Mouse (Mus musculus) forebrain, embryonic 11.5 days (tissue): ENCODE measurements around the gene Igfbp5. TPM values are rescaled to one million over a fixed set of nuclear protein-coding genes. Genes with fewer than 3 reads are reported as not detected.

Experiments
- ATAC-seq: fragments of 200-750 bp; cut with Nextera tagmentation; replicated peaks from 2 replicates; pipeline ENCODE4 v1.8.0; 2017; ENCODE audit warnings: moderate TSS enrichment; ENCODE audit not compliant: low FRiP score
- DNase-seq: peaks from one replicate; pipeline ENCODE4 v3.0.0-alpha.2; 2017; ENCODE audit warnings: low spot score
- H3K27ac ChIP-seq: fragments of 300-500 bp; sonication (generic); 2 replicates; pipeline ENCODE4 v1.5.1; 2014; ENCODE audit warnings: low read depth, low read length
- H3K27me3 ChIP-seq: fragments of 300-500 bp; sonication (generic); 2 replicates; pipeline ENCODE4 v1.6.1; 2014; ENCODE audit warnings: mild to moderate bottlenecking, low read length, mixed read lengths; ENCODE audit not compliant: control insufficient read depth, insufficient read depth
- H3K36me3 ChIP-seq: fragments of 300-500 bp; sonication (generic); 2 replicates; pipeline ENCODE4 v1.6.1; 2014; ENCODE audit warnings: mild to moderate bottlenecking, low read length, moderate library complexity, mixed read lengths; ENCODE audit not compliant: control insufficient read depth, insufficient read depth
- H3K4me1 ChIP-seq: fragments of 300-500 bp; sonication (generic); replicated peaks from 2 replicates; pipeline ENCODE4 v1.6.1; 2014; ENCODE audit warnings: low read length, mixed read lengths; ENCODE audit not compliant: control insufficient read depth, insufficient read depth
- H3K4me2 ChIP-seq: fragments of 300-500 bp; sonication (generic); 2 replicates; pipeline ENCODE4 v1.6.1; 2014; ENCODE audit warnings: low read depth, mild to moderate bottlenecking, low read length, moderate library complexity, mixed read lengths; ENCODE audit not compliant: severe bottlenecking
- H3K4me3 ChIP-seq: fragments of 300-500 bp; sonication (generic); 2 replicates; pipeline ENCODE4 v1.5.1; 2014; ENCODE audit warnings: low read depth, low read length
- H3K9ac ChIP-seq: fragments of 300-500 bp; sonication (generic); 2 replicates; pipeline ENCODE4 v1.6.1; 2014; ENCODE audit warnings: low read length
- H3K9me3 ChIP-seq: fragments of 300-500 bp; sonication (generic); 2 replicates; pipeline ENCODE4 v1.6.1; 2016; ENCODE audit warnings: low read length, mixed read lengths; ENCODE audit not compliant: control insufficient read depth
- WGBS: fragments of 180-500 bp; shearing (Covaris S2); extraction: QIAGEN DNeasy Blood & Tissue Kit; methylation state at CpG from one replicate; pipeline ENCODE4 v1.1.7; 2014; 5-methylcytosine and 5-hydroxymethylcytosine counted together
- polyA plus RNA-seq: library from polyadenylated mRNA; unstranded; fragments of >200 nt; fragmentation: Nextera tagmentation; extraction: Ambion mirVana; gene quantifications from 2 replicates; pipeline ENCODE4 v1.2.1, GENCODE M21; 2014

Igfbp5 gene
- polyA plus RNA-seq, 1 experiment from 2014 or later = 35.7 TPM

DNA sequence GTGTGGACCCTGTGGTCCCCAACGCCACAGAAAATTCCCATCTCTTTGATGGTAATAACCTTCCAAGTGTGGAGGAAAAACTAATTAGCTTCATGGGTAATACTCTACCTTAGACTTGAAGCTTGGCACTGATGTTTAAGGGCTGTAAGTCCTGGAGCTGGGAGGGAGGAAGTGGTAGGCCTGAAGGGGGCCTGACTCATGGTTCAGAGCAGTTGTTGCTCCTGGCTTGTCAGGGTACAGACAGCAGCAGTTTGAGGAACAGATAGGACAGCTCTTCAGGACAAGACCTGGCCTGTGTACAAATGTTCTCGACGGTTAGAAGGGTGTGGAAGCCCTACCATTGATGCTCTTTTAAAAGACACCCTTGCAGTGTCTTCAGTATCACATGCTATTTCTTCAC is 59.1 kb downstream of the Igfbp5 start:
- Histone ChIP-seq H3K4me2 (no peak overlapping the region), H3K4me3 (no peak overlapping the region), H3K9ac (no peak overlapping the region), H3K9me3 (no peaks in the 10 kb centered on the region; the same call in 1 of the 2 replicates), H3K4me1 (peaks cover 15% of the 10 kb centered on the region; the same call in 1 of the 2 replicates), H3K27me3 (no peaks in the 10 kb centered on the region), H3K27ac (no peak overlapping the region), H3K36me3 (no peaks in the 10 kb centered on the region)
- 88% methylated on average over 3 of the region's 3 CpGs for WGBS
- no peak for ATAC-seq
- DNase-seq = no peak

DNA sequence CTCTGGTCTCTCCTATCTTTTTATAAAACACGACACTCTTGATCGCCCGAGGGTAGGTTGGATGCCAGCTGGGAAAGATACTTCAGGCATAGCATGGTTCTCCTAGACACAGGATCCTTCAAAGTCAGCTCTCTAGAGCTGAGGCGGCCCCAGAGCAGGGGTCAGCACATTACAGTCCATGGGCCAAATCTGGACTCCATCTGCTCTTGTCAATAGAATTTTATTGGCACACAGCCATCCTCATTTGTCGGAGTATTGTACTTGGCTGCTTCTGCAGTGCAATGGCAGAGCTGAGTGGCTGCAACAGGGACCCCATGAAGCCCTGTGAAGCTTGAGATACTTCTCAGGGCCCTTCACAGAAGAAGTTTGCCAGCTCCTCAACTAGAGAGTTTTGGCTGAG is 59.5 kb downstream of the Igfbp5 start:
- Histone ChIP-seq H3K9me3 (no peaks in the 10 kb centered on the region; the same call in 1 of the 2 replicates), H3K4me2 (no peak overlapping the region), H3K27me3 (no peaks in the 10 kb centered on the region), H3K9ac (no peak overlapping the region), H3K4me3 (no peak overlapping the region), H3K27ac (no peak overlapping the region), H3K4me1 (peaks cover 15% of the 10 kb centered on the region; the same call in 1 of the 2 replicates), H3K36me3 (no peaks in the 10 kb centered on the region)
- DNase-seq = no peak
- 72% methylated on average over 5 of the region's 5 CpGs for WGBS
- no peak for ATAC-seq

DNA sequence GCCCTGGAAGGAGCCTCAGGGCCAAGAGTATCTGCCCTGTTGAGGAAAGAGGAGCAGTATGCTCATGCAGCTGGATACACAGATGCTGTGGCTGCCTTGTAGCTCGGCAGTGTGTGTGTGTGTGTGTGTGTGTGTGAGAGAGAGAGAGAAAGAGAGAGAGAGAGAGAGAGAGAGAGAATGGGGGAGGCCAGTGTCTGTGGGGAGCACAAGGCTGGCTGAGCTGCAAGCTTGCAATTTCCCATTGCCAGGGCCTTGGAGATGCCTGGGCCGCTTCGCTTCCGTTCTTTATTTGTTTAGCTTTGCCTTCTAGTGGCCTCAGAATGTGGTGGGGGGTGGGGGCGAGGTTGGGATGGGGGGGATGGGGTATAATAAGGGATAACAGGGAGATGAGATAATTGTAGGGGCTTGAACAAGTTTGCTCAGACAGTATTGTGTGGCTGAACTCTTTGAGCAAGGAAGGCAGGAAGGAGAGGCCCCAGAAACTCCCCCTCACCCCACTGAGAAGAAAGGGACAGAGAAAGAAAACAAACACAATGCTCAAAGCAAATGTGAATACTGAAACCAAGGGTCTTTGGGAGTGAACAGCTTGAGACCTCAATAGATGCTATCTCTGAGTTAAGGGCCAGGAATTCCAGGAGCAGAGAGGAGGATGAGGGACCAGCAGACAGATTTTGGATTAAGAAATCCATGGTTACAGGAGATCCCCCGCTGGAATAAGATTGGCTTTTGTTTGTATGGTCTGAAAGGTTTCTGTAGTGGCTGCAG is 60.9 kb downstream of the Igfbp5 start:
- Histone ChIP-seq H3K9ac (peak overlapping the region; percentile 41; the same call in 1 of the 2 replicates), H3K4me2 (no peak overlapping the region), H3K4me3 (no peak overlapping the region), H3K4me1 (peaks cover 15% of the 10 kb centered on the region; the same call in 1 of the 2 replicates), H3K36me3 (no peaks in the 10 kb centered on the region), H3K27me3 (no peaks in the 10 kb centered on the region), H3K9me3 (no peaks in the 10 kb centered on the region; the same call in 1 of the 2 replicates), H3K27ac (peak overlapping the region; percentile 87)
- DNase-seq (peak; percentile 73), ATAC-seq (peak; percentile 67)
- WGBS = 2% methylated on average over 6 of the region's 6 CpGs

DNA sequence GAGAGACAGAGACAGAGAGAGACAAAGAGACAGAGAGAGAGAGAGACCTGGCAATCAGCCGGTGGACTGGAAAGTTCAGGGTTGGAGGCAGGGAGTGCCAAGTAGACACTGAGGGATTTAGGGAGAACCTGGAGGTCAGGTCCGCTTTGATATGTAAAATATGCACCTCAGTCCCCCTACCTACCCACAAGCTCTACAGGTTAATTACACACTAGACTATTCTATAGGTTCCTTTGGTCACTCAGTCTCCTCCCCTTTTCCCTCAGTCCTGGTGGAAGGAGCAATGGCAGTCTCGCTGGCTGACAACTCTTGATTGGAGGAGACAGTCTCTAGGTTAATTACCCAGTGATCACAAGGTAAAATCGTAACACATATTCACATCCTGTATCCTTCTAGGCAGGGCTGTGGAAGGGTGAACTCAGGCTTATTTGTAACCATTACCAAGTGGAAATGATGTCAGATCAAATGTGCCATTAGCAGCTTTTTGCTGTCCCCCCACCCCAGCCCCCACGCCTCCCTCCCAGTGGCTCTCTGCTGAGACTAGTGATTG is 61.5 kb downstream of the Igfbp5 start:
- ATAC-seq = peak; percentile 25; the same call in 1 of the 2 replicates
- H3K9ac ChIP-seq = peak overlapping the region; percentile 41; the same call in 1 of the 2 replicates
- 23% methylated on average over 5 of the region's 5 CpGs for WGBS

DNA sequence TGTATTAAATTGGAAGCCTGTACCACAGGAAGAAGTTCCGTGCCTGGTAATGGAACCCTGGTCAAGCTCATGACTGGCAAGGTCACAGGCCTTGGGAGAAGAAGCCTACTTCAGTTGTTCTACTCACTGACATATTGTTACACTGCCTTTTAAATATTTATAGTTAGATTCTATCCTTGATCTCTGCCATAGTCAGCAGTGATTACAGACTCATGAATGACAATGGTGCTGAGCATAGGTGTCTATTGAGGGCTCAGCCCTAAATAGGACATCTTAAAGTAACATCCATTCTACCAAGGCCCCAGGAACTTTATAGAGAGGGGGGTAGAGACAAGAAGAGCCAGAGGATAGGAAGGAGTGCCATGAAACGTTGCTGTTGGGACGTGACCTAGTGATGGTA is 63.6 kb downstream of the Igfbp5 start:
- Histone ChIP-seq H3K9ac (no peak overlapping the region), H3K36me3 (no peaks in the 10 kb centered on the region), H3K9me3 (no peaks in the 10 kb centered on the region; the same call in 1 of the 2 replicates), H3K4me1 (peaks cover 19% of the 10 kb centered on the region), H3K27ac (no peak overlapping the region), H3K27me3 (no peaks in the 10 kb centered on the region), H3K4me3 (no peak overlapping the region), H3K4me2 (no peak overlapping the region)
- no peak for ATAC-seq
- 92% methylated on average over 3 of the region's 3 CpGs for WGBS
- DNase-seq = no peak

More for the DNA sequence above, 61.5 kb downstream of the Igfbp5 start:
- peak overlapping the region; percentile 87 for H3K27ac ChIP-seq
- H3K27me3 ChIP-seq = no peaks in the 10 kb centered on the region
- no peak overlapping the region for H3K4me2 ChIP-seq
- no peaks in the 10 kb centered on the region; the same call in 1 of the 2 replicates for H3K9me3 ChIP-seq
- no peak for DNase-seq
- H3K4me1 ChIP-seq = peaks cover 15% of the 10 kb centered on the region; the same call in 1 of the 2 replicates
- no peaks in the 10 kb centered on the region for H3K36me3 ChIP-seq
- no peak overlapping the region for H3K4me3 ChIP-seq

GRCm38 (mm10) chr1:72809951-72810675 is 64.6 kb downstream of the Igfbp5 start:
- Histone ChIP-seq H3K4me1 (peaks cover 23% of the 10 kb centered on the region), H3K27ac (no peak overlapping the region), H3K4me3 (no peak overlapping the region), H3K4me2 (no peak overlapping the region), H3K36me3 (no peaks in the 10 kb centered on the region), H3K9ac (no peak overlapping the region), H3K27me3 (no peaks in the 10 kb centered on the region), H3K9me3 (no peaks in the 10 kb centered on the region; the same call in 1 of the 2 replicates)
- WGBS = 93% methylated on average over 7 of the region's 7 CpGs
- ATAC-seq = no peak
- DNase-seq = no peak

DNA sequence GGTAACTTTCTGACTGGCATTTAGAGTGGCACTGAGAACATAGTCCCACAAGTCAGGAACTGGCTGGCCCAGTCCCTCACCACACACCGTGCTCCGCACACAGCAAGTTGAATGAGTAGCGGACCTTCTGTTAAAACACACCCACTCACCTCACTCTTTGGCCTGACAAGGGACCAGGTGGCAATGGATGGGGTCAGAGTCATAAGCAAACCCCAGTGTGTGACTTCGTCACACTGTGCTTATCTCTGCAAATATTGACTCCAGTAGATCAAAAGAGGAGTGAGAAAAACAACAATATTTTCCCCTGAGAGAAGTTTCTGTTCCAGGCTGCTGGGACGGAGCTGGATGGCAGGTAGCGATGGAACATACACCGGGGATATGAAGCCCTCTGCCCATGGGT is 65.4 kb downstream of the Igfbp5 start:
- Histone ChIP-seq H3K9me3 (no peaks in the 10 kb centered on the region; the same call in 1 of the 2 replicates), H3K27ac (no peak overlapping the region), H3K36me3 (no peaks in the 10 kb centered on the region), H3K4me3 (no peak overlapping the region), H3K9ac (no peak overlapping the region), H3K4me2 (no peak overlapping the region), H3K4me1 (peaks cover 22% of the 10 kb centered on the region), H3K27me3 (no peaks in the 10 kb centered on the region)
- ATAC-seq (no peak), DNase-seq (no peak)
- 96% methylated on average over 7 of the region's 7 CpGs for WGBS
